Mouse (Mus musculus) bone marrow macrophage, adult 2 months (primary cell): ENCODE measurements around the gene Cdcp1.

Experiments
- CTCF ChIP-seq: IDR thresholded peaks from 2 replicates; pipeline ENCODE4 v1.5.1; 2012; ENCODE audit warnings: low read depth, mild to moderate bottlenecking, low read length, moderate library complexity
- POLR2A ChIP-seq: IDR thresholded peaks from 2 replicates; pipeline ENCODE4 v1.6.1; 2012; ENCODE audit warnings: mild to moderate bottlenecking, low read depth, low read length, borderline replicate concordance

DNA sequence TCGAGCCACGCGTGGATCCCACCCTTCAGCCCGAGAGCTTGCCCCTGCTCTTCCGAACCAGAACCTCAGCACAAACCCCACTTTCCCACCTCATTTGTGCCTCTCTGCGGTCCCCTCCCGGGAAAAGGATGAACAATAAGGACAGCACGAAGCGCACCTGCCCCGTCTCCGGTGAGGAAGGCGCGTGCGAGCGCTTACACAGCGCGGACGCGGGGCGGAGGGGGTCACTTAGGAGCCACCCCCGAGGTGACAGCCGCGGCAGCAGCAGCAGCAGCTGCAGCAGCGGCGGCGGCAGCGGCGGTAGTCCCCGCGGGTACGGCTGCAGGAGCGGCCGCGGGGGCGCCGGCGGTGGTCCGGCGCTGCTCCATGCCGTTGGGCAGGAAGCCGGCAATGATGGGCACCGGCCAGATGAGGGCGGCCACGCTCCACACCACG lies 43.6 kb upstream of the Cdcp1 start:
- no peak for TF ChIP-seq POLR2A
- TF ChIP-seq CTCF, result no peak
